Mouse (Mus musculus): ENCODE measurements around the gene Tcf25. TPM values are rescaled to one million over a fixed set of nuclear protein-coding genes. Genes with fewer than 3 reads are reported as not detected.

Tcf25 gene
- total and polyA plus RNA-seq, 2 experiments from 2014 or later, result 407 to 540 TPM

GRCm38 (mm10) chr8:123332262-123333090, 41.1 kb upstream of the Tcf25 start, which contains the start of gene Spire2:
Gene Spire2 (plus strand): TSS chr8:123332713.
- Histone ChIP-seq H3K9me3 (ENCODE audit: low read length) (no peaks in the 10 kb centered on the region), H3K9ac (replicated peaks; ENCODE audit: low read length) (peak within 1 kb of the TSS; percentile 85), H3K27ac (peak within 1 kb of the TSS; percentile 95), H3K4me1 (ENCODE audit: insufficient read depth, low read length) (peaks cover 12% of the 10 kb centered on the region), H3K27me3 (ENCODE audit: insufficient read depth, low read length) (no peaks in the 10 kb centered on the region), H3K4me3 (ENCODE audit: low read length) (peak within 1 kb of the TSS; percentile 76), H3K36me3 (ENCODE audit: insufficient read depth, low read length) (no peaks in the 10 kb centered on the region), H3K4me2 (ENCODE audit: low read depth, low read length) (peak within 1 kb of the TSS; percentile 67)
- peak; percentile 90 for ATAC-seq
- peak; percentile 20; the same call in 1 of the 2 replicates for TF ChIP-seq CTCF (IDR thresholded peaks at IDR 0.05; ENCODE audit: low read depth)
- DNase-seq (ENCODE audit: low spot score), result peak; percentile 94
- 1% methylated on average over 71 of the region's 85 CpGs for WGBS

GRCm38 (mm10) chr8:123333091-123333587, 40.4 kb upstream of the Tcf25 start:
- Histone ChIP-seq H3K27ac (peak overlapping the region; percentile 95), H3K4me2 (ENCODE audit: low read depth, low read length) (peak overlapping the region; percentile 67), H3K4me1 (ENCODE audit: insufficient read depth, low read length) (peaks cover 12% of the 10 kb centered on the region), H3K4me3 (ENCODE audit: low read length) (peak overlapping the region; percentile 76), H3K9ac (replicated peaks; ENCODE audit: low read length) (peak overlapping the region; percentile 85), H3K9me3 (ENCODE audit: low read length) (no peaks in the 10 kb centered on the region), H3K36me3 (ENCODE audit: insufficient read depth, low read length) (no peaks in the 10 kb centered on the region), H3K27me3 (ENCODE audit: insufficient read depth, low read length) (no peaks in the 10 kb centered on the region)
- DNase-seq (ENCODE audit: low spot score) (peak; percentile 56), ATAC-seq (peak; percentile 41)
- TF ChIP-seq CTCF (IDR thresholded peaks at IDR 0.05; ENCODE audit: low read depth), result no peak
- WGBS, result 2% methylated on average over 19 of the region's 21 CpGs

- no peaks in the 10 kb centered on the region for H3K36me3 ChIP-seq (ENCODE audit: insufficient read depth, low read length)
- H3K9ac ChIP-seq (replicated peaks; ENCODE audit: low read length), result peak overlapping the region; percentile 85; the same call in 1 of the 2 replicates
- peaks cover 12% of the 10 kb centered on the region for H3K4me1 ChIP-seq (ENCODE audit: insufficient read depth, low read length)
- no peaks in the 10 kb centered on the region for H3K9me3 ChIP-seq (ENCODE audit: low read length)
- peak overlapping the region; percentile 71 for H3K27ac ChIP-seq
- H3K4me2 ChIP-seq (ENCODE audit: low read depth, low read length), result peak overlapping the region; percentile 67
- DNase-seq (ENCODE audit: low spot score) (peak; percentile 32), ATAC-seq (no peak)
- TF ChIP-seq CTCF (IDR thresholded peaks at IDR 0.05; ENCODE audit: low read depth), result no peak
- H3K4me3 ChIP-seq (ENCODE audit: low read length), result peak overlapping the region; percentile 76
- 1% methylated on average over 7 of the region's 7 CpGs for WGBS
- H3K27me3 ChIP-seq (ENCODE audit: insufficient read depth, low read length), result no peaks in the 10 kb centered on the region
These were observed 39.7 kb upstream of the Tcf25 start for GRCm38 (mm10) chr8:123333864-123334263.

- Histone ChIP-seq H3K4me1 (ENCODE audit: insufficient read depth, low read length) (peaks cover 12% of the 10 kb centered on the region), H3K27ac (peak overlapping the region; percentile 71), H3K9me3 (ENCODE audit: low read length) (no peaks in the 10 kb centered on the region), H3K36me3 (ENCODE audit: insufficient read depth, low read length) (no peaks in the 10 kb centered on the region), H3K27me3 (ENCODE audit: insufficient read depth, low read length) (no peaks in the 10 kb centered on the region), H3K4me3 (ENCODE audit: low read length) (peak overlapping the region; percentile 76), H3K4me2 (ENCODE audit: low read depth, low read length) (peak overlapping the region; percentile 67), H3K9ac (replicated peaks; ENCODE audit: low read length) (peak overlapping the region; percentile 85; the same call in 1 of the 2 replicates)
- ATAC-seq (no peak), DNase-seq (ENCODE audit: low spot score) (no peak)
- WGBS, result 0% methylated on average over 1 of the region's 1 CpGs
- no peak for TF ChIP-seq CTCF (IDR thresholded peaks at IDR 0.05; ENCODE audit: low read depth)
These were observed 39.1 kb upstream of the Tcf25 start for GRCm38 (mm10) chr8:123334467-123334866.

GRCm38 (mm10) chr8:123337475-123337874, 36.1 kb upstream of the Tcf25 start:
- no peak overlapping the region for H3K4me3 ChIP-seq (ENCODE audit: low read length)
- H3K9me3 ChIP-seq (ENCODE audit: low read length), result no peaks in the 10 kb centered on the region
- no peak for ATAC-seq
- DNase-seq (ENCODE audit: low spot score), result no peak
- no peak overlapping the region for H3K27ac ChIP-seq
- H3K4me2 ChIP-seq (ENCODE audit: low read depth, low read length), result no peak overlapping the region
- WGBS, result 85% methylated on average over 3 of the region's 3 CpGs
- no peak overlapping the region for H3K9ac ChIP-seq (replicated peaks; ENCODE audit: low read length)
- TF ChIP-seq CTCF (IDR thresholded peaks at IDR 0.05; ENCODE audit: low read depth), result no peak
- H3K27me3 ChIP-seq (ENCODE audit: insufficient read depth, low read length), result no peaks in the 10 kb centered on the region
- H3K36me3 ChIP-seq (ENCODE audit: insufficient read depth, low read length), result no peaks in the 10 kb centered on the region
- peaks cover 10% of the 10 kb centered on the region for H3K4me1 ChIP-seq (ENCODE audit: insufficient read depth, low read length)

- WGBS, result 97% methylated on average over 4 of the region's 4 CpGs
- no peak overlapping the region for H3K27ac ChIP-seq
- no peaks in the 10 kb centered on the region for H3K36me3 ChIP-seq (ENCODE audit: insufficient read depth, low read length)
- no peak overlapping the region for H3K4me2 ChIP-seq (ENCODE audit: low read depth, low read length)
- H3K9me3 ChIP-seq (ENCODE audit: low read length), result no peaks in the 10 kb centered on the region
- H3K4me3 ChIP-seq (ENCODE audit: low read length), result no peak overlapping the region
- peak; percentile 38 for TF ChIP-seq CTCF (IDR thresholded peaks at IDR 0.05; ENCODE audit: low read depth)
- H3K4me1 ChIP-seq (ENCODE audit: insufficient read depth, low read length), result no peaks in the 10 kb centered on the region
- ATAC-seq (no peak), DNase-seq (ENCODE audit: low spot score) (no peak)
- no peaks in the 10 kb centered on the region for H3K27me3 ChIP-seq (ENCODE audit: insufficient read depth, low read length)
- H3K9ac ChIP-seq (replicated peaks; ENCODE audit: low read length), result no peak overlapping the region
These were observed 33.5 kb upstream of the Tcf25 start for GRCm38 (mm10) chr8:123340071-123340470.
